Mouse (Mus musculus) erythroblast, embryonic 14.5 days (primary cell): ENCODE data around the gene Cog3.

Experiments used
- GATA1 ChIP-seq: IDR thresholded peaks from 2 replicates; pipeline ENCODE4 v1.6.1; 2012; ENCODE audit warnings: low read length, inconsistent platforms, mixed read lengths
- TAL1 ChIP-seq: IDR thresholded peaks from 3 replicates; pipeline ENCODE4 v1.6.1; 2012; ENCODE audit warnings: low read length, inconsistent platforms, mixed read lengths

- TF ChIP-seq TAL1 (no peak), GATA1 (no peak)
Observed at GRCm38 (mm10) chr14:75753206-75753605, 1.1 kb downstream of the Cog3 start.
